Mouse (Mus musculus): ENCODE data around the gene Ctnna2. TPM values are rescaled to one million over a fixed set of nuclear protein-coding genes. Genes with fewer than 3 reads are reported as not detected.

The Ctnna2 gene
- polyA plus RNA-seq, 1 experiment: 0.02 TPM

GRCm38 (mm10) chr6:77475354-77475753 lies 504.1 kb downstream of the Ctnna2 start:
- Histone ChIP-seq H3K4me3 (replicated peaks; ENCODE audit: extremely low read depth, low read depth, low read length) (no peak overlapping the region), H3K4me1 (ENCODE audit: control insufficient read depth, insufficient read depth, low read length) (no peaks in the 10 kb centered on the region)
- no peak for DNase-seq
- 31% methylated on average over 1 of the region's 1 CpGs for WGBS
- TF ChIP-seq CTCF (IDR thresholded peaks at IDR 0.05; ENCODE audit: insufficient read depth, low read length) (no peak), POLR2A (IDR thresholded peaks at IDR 0.05; ENCODE audit: borderline replicate concordance, extremely low read depth, low read depth, low read length) (no peak)

- no peak for DNase-seq
- Histone ChIP-seq H3K4me1 (ENCODE audit: control insufficient read depth, insufficient read depth, low read length) (no peaks in the 10 kb centered on the region), H3K4me3 (replicated peaks; ENCODE audit: extremely low read depth, low read depth, low read length) (no peak overlapping the region)
- WGBS: 81% methylated on average over 7 of the region's 7 CpGs
- TF ChIP-seq CTCF (IDR thresholded peaks at IDR 0.05; ENCODE audit: insufficient read depth, low read length): no peak
- TF ChIP-seq POLR2A (IDR thresholded peaks at IDR 0.05; ENCODE audit: borderline replicate concordance, extremely low read depth, low read depth, low read length): no peak
Observed at GRCm38 (mm10) chr6:77473256-77473655, 506.2 kb downstream of the Ctnna2 start.

GRCm38 (mm10) chr6:77468058-77468457 lies 511.4 kb downstream of the Ctnna2 start:
- Histone ChIP-seq H3K4me3 (replicated peaks; ENCODE audit: extremely low read depth, low read depth, low read length) (no peak overlapping the region), H3K4me1 (ENCODE audit: control insufficient read depth, insufficient read depth, low read length) (no peaks in the 10 kb centered on the region)
- TF ChIP-seq POLR2A (IDR thresholded peaks at IDR 0.05; ENCODE audit: borderline replicate concordance, extremely low read depth, low read depth, low read length) (no peak), CTCF (IDR thresholded peaks at IDR 0.05; ENCODE audit: insufficient read depth, low read length) (no peak)
- 87% methylated on average over 3 of the region's 3 CpGs for WGBS
- no peak for DNase-seq

GRCm38 (mm10) chr6:77462737-77463136 lies 516.8 kb downstream of the Ctnna2 start:
- 38% methylated on average over 1 of the region's 1 CpGs for WGBS
- H3K4me1 ChIP-seq (ENCODE audit: control insufficient read depth, insufficient read depth, low read length): no peaks in the 10 kb centered on the region
- H3K4me3 ChIP-seq (replicated peaks; ENCODE audit: extremely low read depth, low read depth, low read length): no peak overlapping the region
- DNase-seq: peak; percentile 5
- TF ChIP-seq CTCF (IDR thresholded peaks at IDR 0.05; ENCODE audit: insufficient read depth, low read length) (no peak), POLR2A (IDR thresholded peaks at IDR 0.05; ENCODE audit: borderline replicate concordance, extremely low read depth, low read depth, low read length) (no peak)

GRCm38 (mm10) chr6:77457919-77458318 lies 521.6 kb downstream of the Ctnna2 start:
- DNase-seq: no peak
- no peak for TF ChIP-seq CTCF (IDR thresholded peaks at IDR 0.05; ENCODE audit: insufficient read depth, low read length)
- TF ChIP-seq POLR2A (IDR thresholded peaks at IDR 0.05; ENCODE audit: borderline replicate concordance, extremely low read depth, low read depth, low read length): no peak
- H3K4me3 ChIP-seq (replicated peaks; ENCODE audit: extremely low read depth, low read depth, low read length): no peak overlapping the region
- no peaks in the 10 kb centered on the region for H3K4me1 ChIP-seq (ENCODE audit: control insufficient read depth, insufficient read depth, low read length)
- 73% methylated on average over 2 of the region's 2 CpGs for WGBS

GRCm38 (mm10) chr6:77446861-77447260 lies 532.6 kb downstream of the Ctnna2 start:
- Histone ChIP-seq H3K4me3 (replicated peaks; ENCODE audit: extremely low read depth, low read depth, low read length) (no peak overlapping the region), H3K4me1 (ENCODE audit: control insufficient read depth, insufficient read depth, low read length) (no peaks in the 10 kb centered on the region)
- TF ChIP-seq POLR2A (IDR thresholded peaks at IDR 0.05; ENCODE audit: borderline replicate concordance, extremely low read depth, low read depth, low read length) (no peak), CTCF (IDR thresholded peaks at IDR 0.05; ENCODE audit: insufficient read depth, low read length) (no peak)
- DNase-seq: no peak
- 84% methylated on average over 1 of the region's 1 CpGs for WGBS

GRCm38 (mm10) chr6:77443906-77444305 lies 535.6 kb downstream of the Ctnna2 start:
- TF ChIP-seq CTCF (IDR thresholded peaks at IDR 0.05; ENCODE audit: insufficient read depth, low read length) (no peak), POLR2A (IDR thresholded peaks at IDR 0.05; ENCODE audit: borderline replicate concordance, extremely low read depth, low read depth, low read length) (no peak)
- Histone ChIP-seq H3K4me1 (ENCODE audit: control insufficient read depth, insufficient read depth, low read length) (no peaks in the 10 kb centered on the region), H3K4me3 (replicated peaks; ENCODE audit: extremely low read depth, low read depth, low read length) (no peak overlapping the region)
- no peak for DNase-seq
- 77% methylated on average over 11 of the region's 11 CpGs for WGBS

GRCm38 (mm10) chr6:77441051-77441450 lies 538.4 kb downstream of the Ctnna2 start:
- WGBS: 79% methylated on average over 5 of the region's 5 CpGs
- TF ChIP-seq CTCF (IDR thresholded peaks at IDR 0.05; ENCODE audit: insufficient read depth, low read length): no peak
- no peak for TF ChIP-seq POLR2A (IDR thresholded peaks at IDR 0.05; ENCODE audit: borderline replicate concordance, extremely low read depth, low read depth, low read length)
- no peak for DNase-seq

GRCm38 (mm10) chr6:77430381-77430780 lies 549.1 kb downstream of the Ctnna2 start:
- Histone ChIP-seq H3K4me3 (replicated peaks; ENCODE audit: extremely low read depth, low read depth, low read length) (no peak overlapping the region), H3K4me1 (ENCODE audit: control insufficient read depth, insufficient read depth, low read length) (no peaks in the 10 kb centered on the region)
- DNase-seq: no peak
- WGBS: 78% methylated on average over 4 of the region's 4 CpGs
- TF ChIP-seq POLR2A (IDR thresholded peaks at IDR 0.05; ENCODE audit: borderline replicate concordance, extremely low read depth, low read depth, low read length) (no peak), CTCF (IDR thresholded peaks at IDR 0.05; ENCODE audit: insufficient read depth, low read length) (no peak)

More at GRCm38 (mm10) chr6:77441051-77441450, 538.4 kb downstream of the Ctnna2 start:
- Histone ChIP-seq H3K4me1 (ENCODE audit: control insufficient read depth, insufficient read depth, low read length) (no peaks in the 10 kb centered on the region), H3K4me3 (replicated peaks; ENCODE audit: extremely low read depth, low read depth, low read length) (no peak overlapping the region)

GRCm38 (mm10) chr6:77425746-77426145 lies 553.8 kb downstream of the Ctnna2 start:
- H3K4me3 ChIP-seq (replicated peaks; ENCODE audit: extremely low read depth, low read depth, low read length): no peak overlapping the region
- TF ChIP-seq CTCF (IDR thresholded peaks at IDR 0.05; ENCODE audit: insufficient read depth, low read length) (no peak), POLR2A (IDR thresholded peaks at IDR 0.05; ENCODE audit: borderline replicate concordance, extremely low read depth, low read depth, low read length) (no peak)

More at GRCm38 (mm10) chr6:77425746-77426145, 553.8 kb downstream of the Ctnna2 start:
- no peaks in the 10 kb centered on the region for H3K4me1 ChIP-seq (ENCODE audit: control insufficient read depth, insufficient read depth, low read length)
- no peak for DNase-seq

Data from lung, adult 2 months (tissue).